Mouse (Mus musculus): Measurements from ENCODE around the gene Sox5. TPM values are rescaled to one million over a fixed set of nuclear protein-coding genes. Genes with fewer than 3 reads are reported as not detected.
A peak's percentile ranks its signal among the peaks of the same experiment; 100 is the strongest.

Gene Sox5
- polyA plus RNA-seq, 1 experiment = 2.5 TPM

DNA sequence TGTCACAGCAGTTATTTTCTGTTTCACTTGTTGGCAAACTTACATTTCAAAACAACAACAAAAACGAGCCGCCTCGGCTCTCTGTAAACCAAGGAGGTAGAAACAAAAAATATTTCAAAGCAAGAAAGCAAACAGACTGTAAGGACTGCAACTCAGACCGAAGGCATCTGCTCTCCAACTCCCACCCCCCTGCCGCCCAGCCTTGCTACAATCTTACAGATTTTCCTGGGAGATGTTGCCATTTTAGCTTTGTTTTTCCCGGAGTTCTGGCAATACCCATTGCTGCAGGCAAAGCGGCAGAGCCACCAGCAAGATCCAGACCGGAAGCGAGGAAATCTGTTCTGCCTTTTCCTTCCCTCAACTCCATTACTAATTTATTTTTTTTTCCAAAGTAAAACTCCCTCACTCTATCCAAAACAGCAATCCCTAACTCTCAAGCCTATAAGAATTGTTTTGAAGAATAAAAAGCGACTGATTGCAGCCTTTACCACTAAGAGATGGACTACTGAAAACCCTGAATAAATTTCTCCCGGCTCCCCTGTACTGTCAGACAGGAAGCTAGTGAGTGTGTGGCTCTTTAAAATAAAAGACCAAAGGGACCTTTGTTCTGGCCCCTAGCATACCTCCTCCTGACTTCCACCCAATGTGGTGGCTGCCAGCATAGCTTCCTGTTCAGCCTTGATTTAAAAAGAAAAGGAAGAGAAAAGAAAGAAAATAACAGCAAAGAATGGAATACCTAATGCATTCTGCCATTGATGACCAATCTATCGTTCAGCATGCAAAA, 600.5 kb downstream of the Sox5 start:
- H3K4me1 ChIP-seq (ENCODE audit: control insufficient read depth, insufficient read depth, insufficient read length) = no peaks in the 10 kb centered on the region
- no peaks in the 10 kb centered on the region for H3K36me3 ChIP-seq (ENCODE audit: control insufficient read depth, insufficient read depth, low read length)
- TF ChIP-seq POLR2A (IDR thresholded peaks at IDR 0.05; ENCODE audit: low read depth, low read length) = no peak
- H3K4me3 ChIP-seq (ENCODE audit: extremely low read depth, insufficient read depth, insufficient read length) = no peak overlapping the region
- peak overlapping the region; percentile 29 for H3K27ac ChIP-seq (ENCODE audit: insufficient read depth, low read length)
- no peaks in the 10 kb centered on the region for H3K27me3 ChIP-seq (ENCODE audit: control insufficient read depth, insufficient read depth, low read length)
- no peak for DNase-seq (ENCODE audit: low read depth in 1 of 2, low spot score in 2 of 2)
- 56% methylated on average over 12 of the region's 12 CpGs for WGBS

DNA sequence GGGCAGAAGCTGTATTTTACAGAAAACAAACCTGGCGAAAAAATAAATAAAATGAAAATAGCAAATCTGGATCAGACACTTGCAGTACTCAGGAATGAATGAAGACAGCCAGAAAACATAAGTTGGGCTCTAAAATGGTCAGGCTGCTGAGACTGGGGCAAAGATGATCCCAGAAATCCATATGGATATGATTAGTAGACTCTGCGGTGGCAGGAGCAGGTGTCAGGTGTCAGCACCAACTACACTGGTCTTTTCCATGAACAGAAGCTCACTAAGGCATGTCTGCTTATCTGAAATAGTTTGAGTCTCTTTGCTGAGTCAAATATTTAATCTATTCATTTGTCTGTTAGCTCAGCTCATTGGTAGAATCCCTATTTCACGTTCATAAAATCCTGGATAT, 602.7 kb downstream of the Sox5 start:
- Histone ChIP-seq H3K27ac (ENCODE audit: insufficient read depth, low read length) (no peak overlapping the region), H3K36me3 (ENCODE audit: control insufficient read depth, insufficient read depth, low read length) (no peaks in the 10 kb centered on the region), H3K4me3 (ENCODE audit: extremely low read depth, insufficient read depth, insufficient read length) (no peak overlapping the region), H3K27me3 (ENCODE audit: control insufficient read depth, insufficient read depth, low read length) (no peaks in the 10 kb centered on the region), H3K4me1 (ENCODE audit: control insufficient read depth, insufficient read depth, insufficient read length) (no peaks in the 10 kb centered on the region)
- 90% methylated on average over 3 of the region's 3 CpGs for WGBS
- TF ChIP-seq CTCF (IDR thresholded peaks at IDR 0.05; ENCODE audit: extremely low read depth, insufficient read depth, insufficient read length, insufficient replicate concordance) (no peak), POLR2A (IDR thresholded peaks at IDR 0.05; ENCODE audit: low read depth, low read length) (no peak)
- no peak for DNase-seq (ENCODE audit: low read depth in 1 of 2, low spot score in 2 of 2)

DNA sequence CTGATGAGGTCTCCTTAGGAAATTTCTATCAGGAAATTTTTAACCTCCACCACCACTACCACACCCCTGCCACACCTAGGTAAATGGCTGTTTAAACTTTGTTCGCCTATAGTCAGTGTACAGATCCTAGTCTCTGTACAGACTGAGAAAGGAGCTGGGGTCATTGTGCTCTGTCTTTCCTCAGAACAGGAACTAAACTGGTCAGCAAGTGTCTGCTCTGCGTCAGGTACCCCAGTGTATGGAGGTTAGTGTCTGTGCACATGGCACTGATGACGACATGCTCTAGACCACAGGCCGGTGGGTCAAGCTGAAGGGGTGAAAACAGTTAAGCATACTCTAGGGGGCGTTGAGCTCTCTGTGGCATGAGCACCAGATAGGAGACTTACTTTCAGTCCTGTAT, 605.1 kb downstream of the Sox5 start:
- DNase-seq (ENCODE audit: low read depth in 1 of 2, low spot score in 2 of 2) = no peak
- H3K27ac ChIP-seq (ENCODE audit: insufficient read depth, low read length) = no peak overlapping the region
- H3K4me1 ChIP-seq (ENCODE audit: control insufficient read depth, insufficient read depth, insufficient read length) = no peaks in the 10 kb centered on the region
- TF ChIP-seq CTCF (IDR thresholded peaks at IDR 0.05; ENCODE audit: extremely low read depth, insufficient read depth, insufficient read length, insufficient replicate concordance) (no peak), POLR2A (IDR thresholded peaks at IDR 0.05; ENCODE audit: low read depth, low read length) (no peak)
- no peaks in the 10 kb centered on the region for H3K27me3 ChIP-seq (ENCODE audit: control insufficient read depth, insufficient read depth, low read length)
- H3K4me3 ChIP-seq (ENCODE audit: extremely low read depth, insufficient read depth, insufficient read length) = no peak overlapping the region
- WGBS = 84% methylated on average over 5 of the region's 5 CpGs
- no peaks in the 10 kb centered on the region for H3K36me3 ChIP-seq (ENCODE audit: control insufficient read depth, insufficient read depth, low read length)

DNA sequence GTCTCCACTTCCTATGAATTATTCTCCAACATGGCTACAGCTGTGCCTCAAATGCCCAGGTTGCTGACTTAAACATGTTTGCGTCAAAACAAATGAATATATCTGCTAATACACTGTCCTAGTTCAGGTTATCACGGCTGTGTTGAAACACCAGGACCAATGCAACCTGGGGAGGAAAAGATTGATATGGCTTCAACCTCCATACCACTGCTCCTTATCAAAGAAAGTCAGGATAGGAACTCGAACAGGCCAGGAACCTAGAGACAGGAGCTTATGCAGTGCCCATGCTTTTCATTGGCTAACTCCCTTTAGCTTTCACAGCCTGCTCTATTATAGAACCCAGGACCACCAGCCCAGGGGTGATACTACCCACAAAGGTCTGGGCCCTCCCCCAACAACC, 606.2 kb downstream of the Sox5 start:
- Histone ChIP-seq H3K4me3 (ENCODE audit: extremely low read depth, insufficient read depth, insufficient read length) (no peak overlapping the region), H3K4me1 (ENCODE audit: control insufficient read depth, insufficient read depth, insufficient read length) (no peaks in the 10 kb centered on the region), H3K27me3 (ENCODE audit: control insufficient read depth, insufficient read depth, low read length) (no peaks in the 10 kb centered on the region), H3K36me3 (ENCODE audit: control insufficient read depth, insufficient read depth, low read length) (no peaks in the 10 kb centered on the region), H3K27ac (ENCODE audit: insufficient read depth, low read length) (no peak overlapping the region)
- TF ChIP-seq CTCF (IDR thresholded peaks at IDR 0.05; ENCODE audit: extremely low read depth, insufficient read depth, insufficient read length, insufficient replicate concordance) (no peak), POLR2A (IDR thresholded peaks at IDR 0.05; ENCODE audit: low read depth, low read length) (no peak)
- no peak for DNase-seq (ENCODE audit: low read depth in 1 of 2, low spot score in 2 of 2)
- WGBS = 80% methylated on average over 3 of the region's 3 CpGs

DNA sequence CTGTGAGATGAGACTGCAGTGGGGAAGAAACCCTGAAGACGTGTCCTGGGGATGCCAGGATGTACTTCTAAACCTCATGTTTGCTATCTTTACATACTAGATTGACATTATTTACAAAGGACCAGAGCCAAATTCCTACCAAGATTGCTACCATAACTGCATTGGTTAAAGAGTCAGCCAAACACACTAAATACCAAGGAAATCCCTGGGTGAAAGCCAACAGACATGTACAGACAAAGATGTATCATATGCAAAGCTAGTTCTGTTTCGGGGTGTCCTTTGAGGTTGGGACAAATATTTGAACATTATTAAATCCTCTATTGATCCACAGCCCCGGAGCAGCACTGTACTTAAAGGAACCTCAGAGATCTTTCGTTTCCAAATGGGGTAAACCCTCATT, 611.2 kb downstream of the Sox5 start:
- TF ChIP-seq CTCF (IDR thresholded peaks at IDR 0.05; ENCODE audit: extremely low read depth, insufficient read depth, insufficient read length, insufficient replicate concordance) (no peak), POLR2A (IDR thresholded peaks at IDR 0.05; ENCODE audit: low read depth, low read length) (no peak)
- no peaks in the 10 kb centered on the region for H3K36me3 ChIP-seq (ENCODE audit: control insufficient read depth, insufficient read depth, low read length)
- no peaks in the 10 kb centered on the region for H3K27me3 ChIP-seq (ENCODE audit: control insufficient read depth, insufficient read depth, low read length)
- no peak overlapping the region for H3K4me3 ChIP-seq (ENCODE audit: extremely low read depth, insufficient read depth, insufficient read length)
- DNase-seq (ENCODE audit: low read depth in 1 of 2, low spot score in 2 of 2) = no peak
- H3K4me1 ChIP-seq (ENCODE audit: control insufficient read depth, insufficient read depth, insufficient read length) = no peaks in the 10 kb centered on the region
- no peak overlapping the region for H3K27ac ChIP-seq (ENCODE audit: insufficient read depth, low read length)
- 88% methylated on average over 4 of the region's 4 CpGs for WGBS

DNA sequence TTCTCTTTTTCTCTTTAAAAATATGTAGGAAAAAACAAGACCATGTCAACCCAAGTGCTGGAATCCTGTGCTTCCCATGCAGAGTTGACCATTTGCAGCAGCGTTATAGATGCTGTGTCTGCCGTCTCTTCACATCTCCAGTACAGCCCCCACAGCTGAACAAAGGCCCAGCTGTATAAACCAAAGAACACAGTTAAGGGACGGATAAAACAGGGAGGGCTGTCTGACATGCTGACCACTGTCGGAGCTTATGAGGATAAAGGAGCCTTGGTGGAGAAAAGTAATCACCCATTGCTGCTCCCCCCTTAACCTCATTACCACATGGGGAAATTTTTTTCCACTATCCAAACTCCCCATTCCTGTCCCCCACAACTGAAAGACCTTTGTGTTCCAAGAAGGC, 612.0 kb downstream of the Sox5 start:
- no peak for TF ChIP-seq CTCF (IDR thresholded peaks at IDR 0.05; ENCODE audit: extremely low read depth, insufficient read depth, insufficient read length, insufficient replicate concordance)
- TF ChIP-seq POLR2A (IDR thresholded peaks at IDR 0.05; ENCODE audit: low read depth, low read length) = no peak
- Histone ChIP-seq H3K4me3 (ENCODE audit: extremely low read depth, insufficient read depth, insufficient read length) (no peak overlapping the region), H3K4me1 (ENCODE audit: control insufficient read depth, insufficient read depth, insufficient read length) (no peaks in the 10 kb centered on the region), H3K27me3 (ENCODE audit: control insufficient read depth, insufficient read depth, low read length) (no peaks in the 10 kb centered on the region), H3K36me3 (ENCODE audit: control insufficient read depth, insufficient read depth, low read length) (no peaks in the 10 kb centered on the region), H3K27ac (ENCODE audit: insufficient read depth, low read length) (no peak overlapping the region)
- WGBS = 90% methylated on average over 4 of the region's 4 CpGs
- DNase-seq (ENCODE audit: low read depth in 1 of 2, low spot score in 2 of 2) = no peak

DNA sequence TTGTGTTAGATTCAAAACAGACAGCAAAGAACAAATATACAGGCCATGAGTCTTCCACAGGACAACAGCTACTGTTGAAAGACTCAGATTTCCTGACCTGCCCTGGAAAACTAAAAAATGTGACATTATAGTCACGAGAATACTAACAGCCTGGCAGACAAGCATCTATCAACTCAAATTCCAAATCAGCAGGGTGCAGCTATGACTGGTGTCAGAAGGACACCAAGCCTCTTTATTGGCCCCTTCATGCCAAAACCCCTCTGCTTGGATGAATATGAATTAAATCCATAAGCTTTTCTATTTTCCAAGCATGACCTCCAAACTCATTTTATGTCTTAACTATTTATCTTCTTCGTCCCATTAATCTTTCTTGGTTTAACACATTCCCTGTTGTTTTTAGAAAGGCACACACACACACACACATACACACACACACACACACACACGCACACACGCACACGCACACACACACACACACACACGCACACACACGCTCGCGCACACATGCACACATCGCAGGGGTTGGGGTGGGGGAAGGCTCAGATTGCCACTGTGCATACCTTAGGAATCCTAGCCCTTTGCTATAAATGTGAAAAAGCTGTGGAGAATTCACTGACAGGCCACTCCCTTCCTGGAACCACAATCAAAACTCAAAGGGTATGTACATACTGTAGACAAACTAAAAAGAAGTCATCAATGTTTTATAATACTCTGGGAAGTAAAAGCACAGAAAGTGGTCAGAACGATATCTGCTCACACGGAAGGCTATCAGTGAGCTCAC, 612.9 kb downstream of the Sox5 start:
- DNase-seq (ENCODE audit: low read depth in 1 of 2, low spot score in 2 of 2) = no peak
- TF ChIP-seq POLR2A (IDR thresholded peaks at IDR 0.05; ENCODE audit: low read depth, low read length) (no peak), CTCF (IDR thresholded peaks at IDR 0.05; ENCODE audit: extremely low read depth, insufficient read depth, insufficient read length, insufficient replicate concordance) (no peak)
- no peaks in the 10 kb centered on the region for H3K36me3 ChIP-seq (ENCODE audit: control insufficient read depth, insufficient read depth, low read length)
- no peaks in the 10 kb centered on the region for H3K4me1 ChIP-seq (ENCODE audit: control insufficient read depth, insufficient read depth, insufficient read length)
- H3K27me3 ChIP-seq (ENCODE audit: control insufficient read depth, insufficient read depth, low read length) = no peaks in the 10 kb centered on the region
- H3K4me3 ChIP-seq (ENCODE audit: extremely low read depth, insufficient read depth, insufficient read length) = no peak overlapping the region
- H3K27ac ChIP-seq (ENCODE audit: insufficient read depth, low read length) = no peak overlapping the region
- 92% methylated on average over 12 of the region's 12 CpGs for WGBS

Data from spleen, adult 2 months (tissue).